Mouse (Mus musculus) forebrain, postnatal 0 days (tissue): Measurements from ENCODE around the gene Vps4b. TPM values are rescaled to one million over a fixed set of nuclear protein-coding genes. Genes with fewer than 3 reads are reported as not detected.

Experiments used
- ATAC-seq: fragments of 200-750 bp; cut with Nextera tagmentation; 2 replicates; pipeline ENCODE4 v1.8.0; 2017; ENCODE audit warnings: mild to moderate bottlenecking, moderate library complexity
- DNase-seq: peaks from one replicate; pipeline ENCODE4 v3.0.0-alpha.2; 2015
- H3K27ac ChIP-seq: fragments of 300-500 bp; sonication (generic); 2 replicates; pipeline ENCODE4 v1.5.1; 2014; ENCODE audit warnings: low read depth, mild to moderate bottlenecking, antibody characterized with exemption, low read length, moderate library complexity, mixed read lengths
- H3K27me3 ChIP-seq: fragments of 300-500 bp; sonication (generic); 2 replicates; pipeline ENCODE4 v1.6.1; 2014; ENCODE audit warnings: mild to moderate bottlenecking, low read length, mixed read lengths; ENCODE audit not compliant: insufficient read depth
- H3K36me3 ChIP-seq: fragments of 300-500 bp; sonication (generic); 2 replicates; pipeline ENCODE4 v1.6.1; 2014; ENCODE audit warnings: mild to moderate bottlenecking, moderate library complexity; ENCODE audit not compliant: insufficient read depth
- H3K4me1 ChIP-seq: fragments of 300-500 bp; sonication (generic); 2 replicates; pipeline ENCODE4 v1.6.1; 2014; ENCODE audit warnings: antibody characterized with exemption; ENCODE audit not compliant: insufficient read depth
- H3K4me2 ChIP-seq: fragments of 300-500 bp; sonication (generic); 2 replicates; pipeline ENCODE4 v1.6.1; 2014; ENCODE audit warnings: low read depth, mild to moderate bottlenecking, moderate library complexity
- H3K4me3 ChIP-seq: fragments of 300-500 bp; sonication (generic); 2 replicates; pipeline ENCODE4 v1.5.1; 2014; ENCODE audit warnings: low read depth, low read length, mixed read lengths
- H3K9ac ChIP-seq: fragments of 300-500 bp; sonication (generic); 2 replicates; pipeline ENCODE4 v1.6.1; 2014; ENCODE audit warnings: mild to moderate bottlenecking
- H3K9me3 ChIP-seq: fragments of 300-500 bp; sonication (generic); 2 replicates; pipeline ENCODE4 v1.6.1; 2016; ENCODE audit warnings: low read length
- CTCF ChIP-seq: sonication (generic); IDR thresholded peaks from 2 replicates; pipeline ENCODE4 v1.5.1; 2016; ENCODE audit warnings: antibody characterized with exemption, control low read depth, low read depth
- WGBS: fragments of 180-500 bp; shearing (Covaris S2); extraction: QIAGEN DNeasy Blood & Tissue Kit; methylation state at CpG from one replicate; pipeline ENCODE4 v1.1.7; 2014; 5-methylcytosine and 5-hydroxymethylcytosine counted together
- polyA plus RNA-seq: library from polyadenylated mRNA; unstranded; fragments of >200 nt; fragmentation: Nextera tagmentation; extraction: Ambion mirVana; gene quantifications from 2 replicates; pipeline ENCODE4 v1.2.1, GENCODE M21; 2015
- total RNA-seq: library from RNA; depleted of rRNA; stranded (reverse); fragments of >200 nt; gene quantifications from 2 replicates; pipeline ENCODE4 v1.2.3, GENCODE M21; 2014

Vps4b gene
- total and polyA plus RNA-seq, 2 experiments from 2014 or later: 27.7 to 30.8 TPM

DNA sequence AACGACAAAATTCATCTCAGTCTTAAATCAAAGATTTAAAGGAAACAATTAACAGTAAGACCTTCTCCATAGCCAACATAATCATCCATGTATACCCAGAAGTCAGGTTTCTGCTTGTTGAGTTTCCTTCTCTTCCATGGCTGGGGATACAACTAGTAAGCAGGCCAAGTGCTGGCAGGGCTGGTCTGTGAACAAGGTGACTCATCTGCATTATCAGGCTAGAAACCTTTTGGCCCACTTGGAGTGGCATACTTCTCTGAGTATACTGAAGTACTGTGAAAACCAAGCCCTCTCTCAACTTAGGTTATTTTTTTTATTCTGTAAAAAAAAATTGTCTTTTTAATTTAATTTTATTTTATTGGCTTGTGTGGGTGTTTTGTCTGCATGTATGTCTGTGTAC, 2.9 kb upstream of the Vps4b start:
- 61% methylated on average over 1 of the region's 1 CpGs for WGBS
- H3K9me3 ChIP-seq: no peaks in the 10 kb centered on the region
- H3K9ac ChIP-seq: no peak overlapping the region
- no peak for TF ChIP-seq CTCF
- H3K4me1 ChIP-seq: peaks cover 9% of the 10 kb centered on the region
- H3K27ac ChIP-seq: no peak overlapping the region
- H3K4me2 ChIP-seq: no peak overlapping the region
- DNase-seq (no peak), ATAC-seq (no peak)
- no peaks in the 10 kb centered on the region for H3K27me3 ChIP-seq
- H3K36me3 ChIP-seq: no peaks in the 10 kb centered on the region
- H3K4me3 ChIP-seq: no peak overlapping the region

DNA sequence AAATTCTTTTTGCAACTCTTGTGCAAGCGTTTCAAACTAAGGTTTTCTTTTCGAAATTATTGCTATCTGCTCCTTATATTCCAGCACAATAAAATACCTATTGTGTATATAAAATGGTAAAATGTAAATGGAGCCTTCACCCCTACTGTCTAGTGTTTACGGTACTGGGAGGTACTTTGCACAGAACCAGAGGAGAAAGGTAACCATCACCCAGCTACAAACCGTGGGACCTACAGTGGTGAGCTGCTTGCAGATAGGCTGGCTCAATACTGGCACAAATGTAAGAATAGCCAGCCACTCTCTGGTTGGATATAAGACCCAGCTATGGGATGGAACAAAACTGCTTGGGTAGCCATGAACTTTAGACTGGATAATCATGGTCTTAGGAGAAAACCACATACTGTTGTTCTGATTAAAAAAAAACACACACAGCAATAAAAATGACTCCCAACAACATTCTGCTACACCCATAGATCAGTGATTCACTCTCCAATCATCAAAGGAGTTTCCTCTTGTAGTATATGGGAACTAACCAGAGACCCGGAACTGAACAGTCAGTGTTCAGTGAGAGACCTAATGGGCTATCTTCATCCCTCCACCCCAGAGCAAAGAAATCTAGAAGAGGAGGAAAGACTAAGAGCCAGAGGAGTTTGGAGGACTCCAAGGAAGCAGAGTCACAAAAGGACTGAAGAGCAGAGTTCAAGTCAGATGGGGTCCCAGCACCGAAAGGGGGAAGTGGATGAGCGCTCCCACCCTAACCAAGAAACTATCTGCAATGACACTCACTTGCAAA, 655 bp upstream of the Vps4b start:
- no peak for TF ChIP-seq CTCF
- H3K4me3 ChIP-seq: peak overlapping the region; percentile 92
- peak overlapping the region; percentile 68 for H3K4me2 ChIP-seq
- no peaks in the 10 kb centered on the region for H3K9me3 ChIP-seq
- 66% methylated on average over 7 of the region's 7 CpGs for WGBS
- no peak for DNase-seq
- H3K27me3 ChIP-seq: no peaks in the 10 kb centered on the region
- 0 out of 2 replicates have a peak, but pooled peaks have one; percentile 12 for ATAC-seq
- peaks cover 9% of the 10 kb centered on the region for H3K4me1 ChIP-seq
- H3K36me3 ChIP-seq: no peaks in the 10 kb centered on the region; the same call in 1 of the 2 replicates
- no peak overlapping the region for H3K27ac ChIP-seq
- peak overlapping the region; percentile 96; the same call in 1 of the 2 replicates for H3K9ac ChIP-seq

GRCm38 (mm10) chr1:106795634-106796541, 640 bp downstream of the Vps4b start:
- Histone ChIP-seq H3K4me2 (peak overlapping the region; percentile 68), H3K9me3 (no peaks in the 10 kb centered on the region), H3K36me3 (no peaks in the 10 kb centered on the region; the same call in 1 of the 2 replicates), H3K4me3 (peak overlapping the region; percentile 92), H3K4me1 (peaks cover 9% of the 10 kb centered on the region), H3K27me3 (no peaks in the 10 kb centered on the region), H3K27ac (peak overlapping the region; percentile 89), H3K9ac (peak overlapping the region; percentile 96)
- TF ChIP-seq CTCF: peak; percentile 10; the same call in 1 of the 2 replicates
- peak; percentile 15 for DNase-seq
- 3% methylated on average over 51 of the region's 51 CpGs for WGBS
- peak; percentile 77 for ATAC-seq

DNA sequence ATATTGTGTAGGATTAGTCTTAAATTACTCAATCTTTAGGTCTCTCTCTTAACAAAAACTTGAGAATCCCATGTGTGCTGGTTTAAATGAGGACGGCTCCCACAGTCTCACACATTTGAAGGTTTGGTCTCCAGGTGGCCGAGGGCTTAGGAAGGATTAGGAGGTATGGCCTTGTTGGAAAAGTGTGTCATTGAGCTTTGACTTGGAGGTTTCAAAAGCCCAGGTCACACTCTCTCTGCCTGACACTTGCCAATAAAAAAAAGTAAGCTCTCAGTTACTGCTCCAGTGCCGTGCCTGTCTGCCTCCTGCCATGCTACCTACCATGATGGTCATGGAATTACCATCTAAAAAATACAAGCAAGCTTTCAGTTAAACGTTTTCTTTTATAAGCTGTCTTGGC, 21.6 kb downstream of the Vps4b start:
- Histone ChIP-seq H3K4me1 (no peaks in the 10 kb centered on the region), H3K36me3 (peaks cover 60% of the 10 kb centered on the region), H3K4me2 (no peak overlapping the region), H3K9ac (no peak overlapping the region), H3K27me3 (no peaks in the 10 kb centered on the region), H3K4me3 (no peak overlapping the region), H3K9me3 (no peaks in the 10 kb centered on the region), H3K27ac (no peak overlapping the region)
- ATAC-seq: no peak
- DNase-seq: no peak
- 91% methylated on average over 4 of the region's 4 CpGs for WGBS
- TF ChIP-seq CTCF: no peak

GRCm38 (mm10) chr1:106774092-106774491, 22.4 kb downstream of the Vps4b start:
- H3K36me3 ChIP-seq: peaks cover 55% of the 10 kb centered on the region
- no peaks in the 10 kb centered on the region for H3K4me1 ChIP-seq
- TF ChIP-seq CTCF: no peak
- DNase-seq: no peak
- no peak overlapping the region for H3K4me2 ChIP-seq
- no peaks in the 10 kb centered on the region for H3K9me3 ChIP-seq
- no peak overlapping the region for H3K4me3 ChIP-seq
- H3K27ac ChIP-seq: no peak overlapping the region
- WGBS: 95% methylated on average over 9 of the region's 9 CpGs
- no peaks in the 10 kb centered on the region for H3K27me3 ChIP-seq
- H3K9ac ChIP-seq: no peak overlapping the region
- no peak for ATAC-seq

- H3K27ac ChIP-seq: no peak overlapping the region
- no peak for TF ChIP-seq CTCF
These were observed 27.8 kb downstream of the Vps4b start for GRCm38 (mm10) chr1:106768773-106769172.

More at GRCm38 (mm10) chr1:106768773-106769172, 27.8 kb downstream of the Vps4b start:
- no peak overlapping the region for H3K4me3 ChIP-seq
- H3K4me1 ChIP-seq: no peaks in the 10 kb centered on the region
- no peak overlapping the region for H3K9ac ChIP-seq
- no peaks in the 10 kb centered on the region for H3K27me3 ChIP-seq
- H3K9me3 ChIP-seq: no peaks in the 10 kb centered on the region
- peaks cover 48% of the 10 kb centered on the region for H3K36me3 ChIP-seq
- DNase-seq: no peak
- no peak for ATAC-seq
- H3K4me2 ChIP-seq: no peak overlapping the region
